Mouse (Mus musculus) thymus, adult 2 months (tissue): ENCODE measurements around the gene Eef1akmt3. TPM values are rescaled to one million over a fixed set of nuclear protein-coding genes. Genes with fewer than 3 reads are reported as not detected.
"Not testable (repeated sequence)": the region's sequence is repeated elsewhere in the genome, so short reads cannot be mapped to it uniquely, and the experiment has no call there.

ENCODE experiments used
- DNase-seq: peaks from one replicate; pipeline ENCODE4 v3.0.0; 2021
- H3K27ac ChIP-seq: fragments of 200-500 bp; 2 replicates; pipeline ENCODE4 v1.5.1; 2012; ENCODE audit warnings: low read length, control low read depth; ENCODE audit not compliant: control insufficient read depth, insufficient read depth
- H3K27me3 ChIP-seq: fragments of 200-500 bp; 2 replicates; pipeline ENCODE4 v1.6.1; 2012; ENCODE audit warnings: mild to moderate bottlenecking, low read length, moderate library complexity, mixed read lengths; ENCODE audit not compliant: control insufficient read depth, insufficient read depth
- H3K36me3 ChIP-seq: fragments of 200-500 bp; 2 replicates; pipeline ENCODE4 v1.6.1; 2012; ENCODE audit warnings: mild to moderate bottlenecking, low read length, moderate library complexity; ENCODE audit not compliant: control insufficient read depth, insufficient read depth
- H3K4me1 ChIP-seq: fragments of 200-500 bp; replicated peaks from 2 replicates; pipeline ENCODE4 v1.6.1; 2012; ENCODE audit warnings: low read length; ENCODE audit not compliant: control insufficient read depth, insufficient read depth
- H3K4me3 ChIP-seq: fragments of 200-500 bp; 2 replicates; pipeline ENCODE4 v1.5.1; 2012; ENCODE audit warnings: mild to moderate bottlenecking, low read length, control low read depth, moderate library complexity; ENCODE audit not compliant: control insufficient read depth, insufficient read depth
- CTCF ChIP-seq: fragments of 200-500 bp; IDR thresholded peaks from 2 replicates; pipeline ENCODE4 v1.5.1; 2012; ENCODE audit warnings: mild to moderate bottlenecking, control low read depth, low read length, moderate library complexity, borderline replicate concordance; ENCODE audit not compliant: control insufficient read depth, poor library complexity, insufficient read depth; ENCODE audit errors: extremely low read depth
- POLR2A ChIP-seq: fragments of 200-500 bp; IDR thresholded peaks from 2 replicates; pipeline ENCODE4 v1.6.1; 2012; ENCODE audit warnings: mild to moderate bottlenecking, low read length, control low read depth, moderate library complexity; ENCODE audit not compliant: control insufficient read depth, poor library complexity, insufficient read depth; ENCODE audit errors: extremely low read depth
- WGBS: fragments of 180-500 bp; shearing (Covaris S2); methylation state at CpG from one replicate; pipeline ENCODE4 v1.1.7; 2018; 5-methylcytosine and 5-hydroxymethylcytosine counted together
- polyA plus RNA-seq: library from polyadenylated mRNA; depleted of rRNA; stranded (reverse); fragments of >200 nt; gene quantifications from 2 replicates; pipeline ENCODE4 v1.2.3, GENCODE M21; 2012

The Eef1akmt3 gene
- polyA plus RNA-seq, 1 experiment = 0.13 TPM

DNA sequence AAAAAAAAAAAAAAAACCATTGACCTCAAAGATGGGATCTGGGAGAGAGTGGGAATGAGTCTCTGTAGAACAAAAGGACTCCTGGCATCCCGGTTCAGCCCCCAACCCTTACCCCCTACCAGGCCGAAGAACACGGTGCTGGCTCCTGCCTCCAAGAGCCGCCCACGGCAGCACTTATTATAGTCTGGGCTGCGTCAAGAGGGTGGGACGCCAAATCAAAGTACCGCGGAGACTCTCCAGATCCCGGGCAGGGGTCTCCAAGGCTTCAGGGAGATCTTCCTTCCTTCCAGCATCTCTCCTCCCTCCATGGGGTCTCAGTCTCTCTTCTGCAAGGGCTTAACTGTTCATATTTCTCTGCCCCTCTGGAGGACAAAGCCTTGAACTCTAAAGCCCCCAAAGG lies 36.2 kb upstream of the Eef1akmt3 start:
- Histone ChIP-seq H3K36me3 (peaks cover 9% of the 10 kb centered on the region; the same call in 1 of the 2 replicates), H3K4me3 (no peak overlapping the region), H3K4me1 (peaks cover 22% of the 10 kb centered on the region), H3K27me3 (no peaks in the 10 kb centered on the region), H3K27ac (no peak overlapping the region)
- DNase-seq = no peak
- WGBS = 90% methylated on average over 10 of the region's 10 CpGs
- TF ChIP-seq POLR2A (no peak), CTCF (no peak)

DNA sequence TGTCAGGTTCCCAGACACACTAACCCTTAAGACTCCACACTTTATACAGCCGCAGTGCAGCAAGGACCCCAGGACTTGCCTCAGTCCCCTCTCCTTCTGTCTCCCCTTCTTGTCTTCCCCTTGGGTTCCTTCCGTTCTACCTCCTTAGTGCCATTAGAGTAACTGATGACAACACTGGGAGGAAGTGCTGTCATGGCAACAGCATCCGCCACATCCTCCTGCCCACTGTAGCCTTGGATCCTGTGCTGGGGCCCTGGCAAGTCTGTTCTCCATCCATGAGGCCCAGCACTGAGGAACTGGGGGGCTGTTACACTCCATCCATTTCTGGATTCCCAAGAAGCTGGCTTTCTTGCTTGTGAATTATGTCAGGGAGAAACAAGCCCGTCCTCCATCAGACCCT lies 34.8 kb upstream of the Eef1akmt3 start:
- peak; percentile 72 for DNase-seq
- Histone ChIP-seq H3K27ac (peak overlapping the region; percentile 73; the same call in 1 of the 2 replicates), H3K4me3 (peak overlapping the region; percentile 80), H3K36me3 (peaks cover 9% of the 10 kb centered on the region; the same call in 1 of the 2 replicates), H3K4me1 (peaks cover 22% of the 10 kb centered on the region), H3K27me3 (no peaks in the 10 kb centered on the region)
- TF ChIP-seq CTCF = no peak
- TF ChIP-seq POLR2A = no peak
- 11% methylated on average over 4 of the region's 4 CpGs for WGBS

DNA sequence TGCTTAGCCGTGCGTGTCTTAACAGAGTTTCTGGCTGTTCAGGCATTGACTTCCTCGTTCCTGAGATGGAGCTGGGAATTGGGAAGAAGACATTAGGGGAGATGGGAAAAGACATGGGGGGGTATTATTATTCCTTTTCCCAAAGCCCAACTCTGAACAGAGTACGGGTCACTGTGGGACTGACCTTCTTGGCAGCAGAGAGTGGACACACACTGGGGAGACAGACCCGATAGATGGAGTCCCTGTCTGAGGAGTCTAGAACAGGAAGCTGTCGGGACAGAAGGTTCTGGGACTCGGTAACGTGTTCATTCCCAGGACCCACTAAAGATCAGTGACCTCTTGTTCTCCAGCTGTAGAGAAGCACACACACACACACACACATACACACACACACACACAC lies 34.3 kb upstream of the Eef1akmt3 start:
- no peak for DNase-seq
- H3K4me3 ChIP-seq = peak overlapping the region; percentile 80
- WGBS = 3% methylated on average over 8 of the region's 8 CpGs

DNA sequence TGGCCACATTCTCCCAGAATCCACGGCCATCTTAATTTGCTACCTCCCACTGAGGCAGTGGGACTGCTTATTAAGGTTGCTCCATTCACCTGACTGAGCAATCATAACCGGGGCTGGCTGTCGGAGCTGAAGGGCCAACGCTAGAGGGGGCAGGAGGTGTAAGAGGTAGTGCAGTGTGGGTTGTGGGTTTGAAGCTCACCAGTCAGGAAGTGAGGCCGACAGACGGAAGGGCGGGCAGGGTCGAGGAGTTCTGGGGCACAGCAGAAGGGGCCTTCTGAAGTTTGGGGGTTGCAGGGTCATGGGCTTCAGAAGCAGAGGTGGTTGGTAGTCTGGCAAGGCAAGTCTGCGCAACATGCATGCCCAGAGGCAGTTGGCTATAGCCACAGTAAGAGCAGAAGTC lies 33.8 kb upstream of the Eef1akmt3 start, which contains the start of gene Agap2:
Gene Agap2, plus strand, starts transcription at position 205 of the 400 bp plus-strand sequence.
- peak; percentile 90 for DNase-seq
- Histone ChIP-seq H3K4me3 (peak within 1 kb of the TSS; percentile 80), H3K27ac (peak within 1 kb of the TSS; percentile 73), H3K4me1 (peaks cover 29% of the 10 kb centered on the region), H3K27me3 (no peaks in the 10 kb centered on the region), H3K36me3 (peaks cover 6% of the 10 kb centered on the region; the same call in 1 of the 2 replicates)
- 7% methylated on average over 9 of the region's 9 CpGs for WGBS
- TF ChIP-seq CTCF (peak; percentile 80; the same call in 1 of the 2 replicates), POLR2A (peak; percentile 77)

More for the DNA sequence above, 34.3 kb upstream of the Eef1akmt3 start:
- H3K27ac ChIP-seq = peak overlapping the region; percentile 73
- H3K27me3 ChIP-seq = no peaks in the 10 kb centered on the region
- H3K4me1 ChIP-seq = peaks cover 24% of the 10 kb centered on the region
- peaks cover 9% of the 10 kb centered on the region; the same call in 1 of the 2 replicates for H3K36me3 ChIP-seq
- TF ChIP-seq POLR2A (no peak), CTCF (no peak)

DNA sequence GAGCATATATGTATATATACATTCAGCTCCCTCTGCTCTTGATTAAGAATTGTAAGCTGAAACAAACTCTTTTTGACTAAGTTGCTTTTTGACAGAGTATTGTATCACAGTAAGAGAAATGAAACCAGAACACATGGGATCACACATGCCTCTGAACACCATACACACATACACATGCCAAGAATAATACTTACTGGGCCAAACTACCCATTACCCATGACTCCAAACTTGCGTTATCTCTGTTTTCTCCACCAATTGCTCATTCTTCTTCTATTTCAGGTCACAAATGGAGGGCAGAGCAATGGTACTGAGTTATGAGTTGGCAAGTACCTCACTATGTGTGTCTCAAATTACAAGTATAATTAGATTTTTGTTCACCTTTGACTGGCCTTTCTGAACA lies 32.7 kb upstream of the Eef1akmt3 start:
- Histone ChIP-seq H3K27me3 (no peaks in the 10 kb centered on the region), H3K4me1 (peaks cover 40% of the 10 kb centered on the region), H3K27ac (no peak overlapping the region), H3K36me3 (no peaks in the 10 kb centered on the region), H3K4me3 (no peak overlapping the region)
- 96% methylated on average over 1 of the region's 1 CpGs for WGBS
- no peak for TF ChIP-seq POLR2A
- no peak for TF ChIP-seq CTCF
- no peak for DNase-seq

DNA sequence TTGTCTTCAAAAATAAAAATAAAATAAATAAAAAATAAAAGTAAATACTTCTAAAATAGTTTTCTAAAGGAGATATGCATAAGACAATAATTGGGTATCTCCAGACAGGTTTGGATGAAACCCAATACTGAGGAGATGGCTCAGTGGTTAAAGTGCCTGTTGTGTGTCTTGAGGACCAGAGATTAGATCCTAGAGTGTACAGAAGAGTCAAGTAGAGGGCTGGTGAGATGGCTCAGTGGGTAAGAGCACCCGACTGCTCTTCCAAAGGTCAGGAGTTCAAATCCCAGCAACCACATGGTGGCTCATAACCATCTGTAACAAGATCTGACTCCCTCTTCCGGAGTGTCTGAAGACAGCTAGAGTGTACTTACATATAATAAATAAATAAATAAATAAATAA lies 31.7 kb upstream of the Eef1akmt3 start:
- H3K4me1 ChIP-seq = peaks cover 35% of the 10 kb centered on the region
- H3K27me3 ChIP-seq, H3K27ac ChIP-seq, DNase-seq, H3K36me3 ChIP-seq, H3K4me3 ChIP-seq: not testable (repeated sequence)
- WGBS = 95% methylated on average over 2 of the region's 2 CpGs

DNA sequence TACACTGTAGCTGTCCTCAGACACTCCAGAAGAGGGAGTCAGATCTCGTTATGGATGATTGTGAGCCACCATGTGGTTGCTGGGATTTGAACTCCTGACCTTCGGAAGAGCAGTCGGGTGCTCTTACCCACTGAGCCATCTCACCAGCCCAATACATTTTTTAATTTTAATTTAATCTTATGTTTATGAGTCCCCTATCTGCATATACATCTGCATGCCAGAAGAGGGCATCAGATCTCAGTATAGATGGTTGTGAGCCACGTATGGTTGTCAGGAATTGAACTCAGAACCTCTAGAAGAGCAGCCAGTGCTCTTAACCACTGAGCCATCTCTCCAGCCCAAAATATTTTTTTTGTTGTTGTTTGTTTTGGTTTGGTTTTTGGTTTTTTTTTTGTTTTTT lies 31.0 kb upstream of the Eef1akmt3 start:
- WGBS = 78% methylated on average over 4 of the region's 4 CpGs

More for the DNA sequence above, 31.0 kb upstream of the Eef1akmt3 start:
- peaks cover 30% of the 10 kb centered on the region for H3K4me1 ChIP-seq
- H3K4me3 ChIP-seq, DNase-seq, H3K27ac ChIP-seq, H3K27me3 ChIP-seq, H3K36me3 ChIP-seq: not testable (repeated sequence)
